Mouse (Mus musculus) gastrocnemius, postnatal 4 days (tissue): ENCODE measurements around the gene D230025D16Rik. TPM values are rescaled to one million over a fixed set of nuclear protein-coding genes. Genes with fewer than 3 reads are reported as not detected.

ENCODE experiments used
- DNase-seq, 2 experiments: peaks; one replicate each; pipeline ENCODE4 v3.0.0; 2021 to 2022; ENCODE audit warnings: low spot score in 2 of 2, mixed read lengths in 2 of 2
- total RNA-seq, 2 experiments: library from RNA; stranded (reverse); gene quantifications; 2 replicates each; pipeline ENCODE4 v1.2.3; 2021

The D230025D16Rik gene
- total RNA-seq, 2 experiments from 2014 or later, result 16.2 to 16.5 TPM

GRCm38 (mm10) chr8:105235206-105235605 lies 10.3 kb downstream of the D230025D16Rik start:
- DNase-seq, result no peak

DNA sequence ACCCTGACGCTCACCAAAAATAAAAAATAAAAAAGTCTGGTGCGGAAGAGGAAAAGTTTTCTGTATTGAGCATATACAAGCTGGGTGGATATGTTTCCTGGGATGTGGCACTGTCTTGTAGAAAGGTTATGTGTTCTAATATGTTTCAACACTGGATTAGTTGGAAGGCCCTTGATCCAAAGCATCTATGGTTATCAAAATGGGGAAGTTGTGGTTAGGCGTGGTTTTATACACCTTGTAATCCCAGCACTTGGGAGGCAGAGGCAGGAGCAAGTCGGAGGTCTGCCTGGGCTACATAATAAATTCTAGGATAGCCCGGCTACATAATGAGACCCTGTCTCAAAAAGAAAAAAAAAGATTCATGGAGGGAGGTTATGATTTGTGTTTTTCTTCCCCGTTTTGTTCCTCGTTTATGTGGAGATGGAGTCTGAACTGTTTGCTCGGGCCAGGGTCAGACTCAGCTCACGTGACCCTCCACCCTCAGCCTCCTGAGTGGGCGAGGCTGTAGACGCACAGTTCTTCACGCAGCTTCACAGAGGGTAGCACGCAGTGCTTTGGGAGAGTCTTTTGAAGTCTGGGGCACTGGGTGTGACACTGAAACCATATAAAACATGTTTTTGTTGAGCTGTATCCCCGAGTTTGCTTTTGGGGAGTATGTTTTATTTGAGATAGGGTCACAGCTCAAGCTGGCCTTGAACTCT lies 12.6 kb downstream of the D230025D16Rik start:
- no peak for DNase-seq

DNA sequence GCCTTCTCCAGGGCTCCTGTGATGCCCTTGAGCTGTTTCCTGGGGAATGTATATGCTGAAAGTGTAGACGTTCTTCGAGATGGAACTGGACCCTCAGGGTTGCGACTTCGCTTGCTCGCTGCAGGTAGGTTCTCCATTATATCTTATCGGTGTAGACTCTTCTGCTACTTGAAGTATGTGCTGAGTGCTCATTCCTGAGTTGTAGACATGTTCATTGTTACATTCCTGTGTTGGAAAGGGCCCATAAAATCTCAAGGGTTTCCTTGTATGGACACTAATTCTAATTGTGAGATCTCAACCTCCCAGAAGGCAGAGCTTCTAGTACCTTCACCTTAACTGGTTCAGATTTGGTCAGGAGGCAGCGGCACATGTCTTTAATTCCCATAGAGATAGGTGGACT lies 16.1 kb downstream of the D230025D16Rik start:
- no peak for DNase-seq

GRCm38 (mm10) chr8:105251954-105252353 lies 27.0 kb downstream of the D230025D16Rik start:
- no peak for DNase-seq

GRCm38 (mm10) chr8:105252680-105253537 lies 28.0 kb downstream of the D230025D16Rik start:
- no peak for DNase-seq

DNA sequence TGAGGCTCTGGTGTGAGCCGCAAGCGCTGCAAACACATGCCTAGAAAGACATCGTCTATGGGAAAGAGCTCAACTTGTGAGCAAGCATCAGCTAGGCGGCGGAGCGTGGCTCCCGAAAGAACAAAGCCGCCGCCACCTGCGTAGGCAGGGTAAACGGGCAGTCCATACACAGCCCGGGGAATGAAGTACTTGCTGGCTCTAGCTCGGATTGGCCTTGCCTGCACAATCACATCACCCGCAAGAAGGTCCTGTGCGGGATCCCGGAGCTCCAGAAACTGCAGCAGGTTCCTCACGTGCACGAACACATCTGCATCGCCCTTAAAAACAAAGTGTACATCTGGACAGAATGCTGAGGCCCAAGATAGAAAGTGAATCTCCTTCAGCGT lies 28.8 kb downstream of the D230025D16Rik start:
- DNase-seq, result no peak

GRCm38 (mm10) chr8:105254152-105254965 lies 29.4 kb downstream of the D230025D16Rik start:
- peak; percentile 91 to 95 for DNase-seq

DNA sequence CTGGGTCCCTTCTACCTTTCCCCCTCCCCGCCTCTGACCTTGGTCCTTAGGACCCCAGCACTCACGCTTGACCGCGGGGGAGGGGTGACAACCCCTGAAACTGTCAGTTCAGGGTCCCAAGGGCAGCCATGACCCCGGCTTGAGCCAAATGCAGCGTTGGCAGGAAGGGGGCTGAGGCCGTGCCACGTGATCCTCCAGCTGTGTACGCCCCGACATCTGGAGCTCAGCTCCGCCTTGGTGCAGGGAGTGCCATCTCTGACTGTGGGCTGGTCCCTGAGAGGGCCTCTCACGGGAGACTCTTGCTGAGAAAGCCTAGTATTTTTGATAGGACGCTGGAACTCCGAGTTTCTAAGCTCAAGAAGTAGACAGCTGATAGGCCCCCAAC lies 30.0 kb downstream of the D230025D16Rik start, which contains the start of gene B3gnt9:
TSS of gene B3gnt9 (minus strand) at position 188 of the 385 bp plus-strand sequence.
- peak; percentile 74 to 87 for DNase-seq

- DNase-seq, result no peak
Observed at GRCm38 (mm10) chr8:105257318-105258114, 32.6 kb downstream of the D230025D16Rik start.

DNA sequence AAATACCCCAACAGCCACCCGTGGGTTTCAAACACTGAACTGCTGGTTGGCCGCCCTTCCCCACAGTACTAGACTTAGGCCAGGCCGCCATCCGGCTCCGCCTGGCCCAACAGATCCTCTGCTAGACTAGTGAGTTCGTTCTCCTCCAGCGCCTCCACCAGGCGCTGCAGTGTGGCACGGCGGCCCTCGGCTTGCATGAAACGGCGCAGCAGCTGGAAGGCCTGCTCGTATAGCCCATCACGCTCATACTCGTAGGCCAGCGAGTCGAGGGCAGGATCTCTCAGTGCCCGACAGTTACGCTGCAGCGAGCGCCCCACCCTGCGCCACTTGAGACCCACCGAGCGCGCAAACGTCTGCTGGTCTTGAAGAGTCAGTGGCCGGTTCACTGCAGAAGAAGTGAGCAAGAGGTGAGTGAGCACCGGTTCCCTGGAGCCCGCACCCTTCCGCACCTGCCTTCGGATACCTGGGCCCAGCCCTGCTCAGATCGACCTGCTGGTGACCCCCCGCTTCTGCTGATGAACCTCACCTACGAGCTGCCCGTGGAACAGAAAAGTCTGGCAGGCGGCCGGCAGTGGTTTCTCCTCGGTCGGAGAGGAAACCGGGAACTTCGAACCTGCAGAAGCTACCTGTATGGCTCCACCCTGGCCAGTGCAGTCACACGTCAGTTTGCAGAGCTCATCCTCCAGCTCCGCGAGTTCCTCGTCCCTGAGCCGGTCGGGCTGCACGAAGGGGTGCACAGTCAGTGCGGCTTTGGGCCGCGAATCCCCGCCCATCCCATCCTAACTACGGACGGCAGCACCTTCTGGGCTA lies 34.2 kb downstream of the D230025D16Rik start:
- DNase-seq, result no peak

- peak; percentile 76 to 85 for DNase-seq
Observed at GRCm38 (mm10) chr8:105259721-105260320, 34.9 kb downstream of the D230025D16Rik start.

GRCm38 (mm10) chr8:105260371-105261099 lies 35.6 kb downstream of the D230025D16Rik start:
- no peak for DNase-seq

- no peak for DNase-seq
Observed at GRCm38 (mm10) chr8:105261326-105261980, 36.5 kb downstream of the D230025D16Rik start.

- no peak for DNase-seq
Observed at GRCm38 (mm10) chr8:105263244-105263912, 38.4 kb downstream of the D230025D16Rik start.

- DNase-seq, result peak in 1 of 2 experiments; percentile 74
Observed at GRCm38 (mm10) chr8:105264024-105264982, 39.4 kb downstream of the D230025D16Rik start, which contains the start of the genes Tradd and Fbxl8. Tradd (minus strand) TSS chr8:105264609. Fbxl8 (plus strand) TSS chr8:105264648.

DNA sequence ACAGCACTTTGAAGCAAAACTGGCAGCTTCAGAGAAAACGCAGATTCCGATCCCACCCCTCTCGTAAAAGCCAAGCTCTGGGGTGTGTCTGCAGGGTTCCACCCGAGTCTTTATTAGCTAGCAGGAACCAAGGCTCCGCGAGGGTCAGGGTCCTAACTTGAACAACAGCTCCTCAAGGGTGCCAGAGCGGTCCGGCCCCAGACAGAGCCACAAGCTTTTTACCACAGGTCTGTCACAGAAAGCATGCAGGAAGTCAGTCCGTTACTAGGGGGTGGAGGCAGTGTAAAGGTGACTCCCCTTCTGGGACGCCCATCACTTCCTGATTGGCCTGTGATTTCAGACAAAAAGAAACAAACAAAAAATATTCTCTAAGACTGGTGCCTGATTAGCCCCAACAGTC lies 40.2 kb downstream of the D230025D16Rik start:
- no peak for DNase-seq
